Mouse (Mus musculus): Measurements from ENCODE around the gene Sap30. TPM values are rescaled to one million over a fixed set of nuclear protein-coding genes. Genes with fewer than 3 reads are reported as not detected.

Sap30 gene
- polyA plus RNA-seq, 1 experiment from 2014 or later: 48.6 TPM

GRCm38 (mm10) chr8:57488312-57488765, 679 bp upstream of the Sap30 start:
- H3K36me3 ChIP-seq (ENCODE audit: control insufficient read depth, insufficient read depth, low read length): no peaks in the 10 kb centered on the region
- 0 out of 2 replicates have a peak, but pooled peaks cover 6% of the 10 kb centered on the region for H3K4me1 ChIP-seq (ENCODE audit: control insufficient read depth, insufficient read depth, low read length)
- H3K9me3 ChIP-seq (replicated peaks; ENCODE audit: control insufficient read depth, low read length): no peaks in the 10 kb centered on the region
- H3K4me3 ChIP-seq (ENCODE audit: low read depth, low read length): peak overlapping the region; percentile 86
- ATAC-seq (replicated peaks; ENCODE audit: insufficient number of reproducible peaks, low FRiP score, low TSS enrichment): 0 out of 2 replicates have a peak, but pooled peaks have one; percentile 31
- H3K27me3 ChIP-seq (ENCODE audit: control insufficient read depth, insufficient read depth, low read length): no peaks in the 10 kb centered on the region
- peak overlapping the region; percentile 80 for H3K4me2 ChIP-seq
- peak overlapping the region; percentile 89 for H3K9ac ChIP-seq (ENCODE audit: low read depth, low read length)
- WGBS (ENCODE audit: insufficient replicate concordance): 1% methylated on average over 25 of the region's 25 CpGs
- peak overlapping the region; percentile 97 for H3K27ac ChIP-seq (ENCODE audit: low read depth, low read length)

- Histone ChIP-seq H3K4me1 (ENCODE audit: control insufficient read depth, insufficient read depth, low read length) (0 out of 2 replicates have a peak, but pooled peaks cover 6% of the 10 kb centered on the region), H3K9me3 (replicated peaks; ENCODE audit: control insufficient read depth, low read length) (no peaks in the 10 kb centered on the region), H3K27me3 (ENCODE audit: control insufficient read depth, insufficient read depth, low read length) (no peaks in the 10 kb centered on the region), H3K9ac (ENCODE audit: low read depth, low read length) (peak overlapping the region; percentile 94), H3K36me3 (ENCODE audit: control insufficient read depth, insufficient read depth, low read length) (peaks cover 6% of the 10 kb centered on the region), H3K4me2 (peak overlapping the region; percentile 77), H3K27ac (ENCODE audit: low read depth, low read length) (peak overlapping the region; percentile 97), H3K4me3 (ENCODE audit: low read depth, low read length) (peak overlapping the region; percentile 86)
- ATAC-seq (replicated peaks; ENCODE audit: insufficient number of reproducible peaks, low FRiP score, low TSS enrichment): peak; percentile 59
- under 1% methylated on average over 54 of the region's 54 CpGs for WGBS (ENCODE audit: insufficient replicate concordance)
Observed at GRCm38 (mm10) chr8:57486491-57487440, 894 bp downstream of the Sap30 start.

GRCm38 (mm10) chr8:57480606-57481005, 7.1 kb downstream of the Sap30 start:
- WGBS (ENCODE audit: insufficient replicate concordance): 84% methylated on average over 4 of the region's 4 CpGs
- ATAC-seq (replicated peaks; ENCODE audit: insufficient number of reproducible peaks, low FRiP score, low TSS enrichment): no peak
- Histone ChIP-seq H3K9me3 (replicated peaks; ENCODE audit: control insufficient read depth, low read length) (no peaks in the 10 kb centered on the region), H3K27me3 (ENCODE audit: control insufficient read depth, insufficient read depth, low read length) (no peaks in the 10 kb centered on the region), H3K36me3 (ENCODE audit: control insufficient read depth, insufficient read depth, low read length) (peaks cover 6% of the 10 kb centered on the region), H3K4me3 (ENCODE audit: low read depth, low read length) (no peak overlapping the region), H3K27ac (ENCODE audit: low read depth, low read length) (no peak overlapping the region), H3K9ac (ENCODE audit: low read depth, low read length) (no peak overlapping the region), H3K4me1 (ENCODE audit: control insufficient read depth, insufficient read depth, low read length) (0 out of 2 replicates have a peak, but pooled peaks cover 4% of the 10 kb centered on the region), H3K4me2 (no peak overlapping the region)

GRCm38 (mm10) chr8:57479700-57480099, 8.0 kb downstream of the Sap30 start:
- Histone ChIP-seq H3K36me3 (ENCODE audit: control insufficient read depth, insufficient read depth, low read length) (peaks cover 6% of the 10 kb centered on the region), H3K27ac (ENCODE audit: low read depth, low read length) (no peak overlapping the region), H3K9ac (ENCODE audit: low read depth, low read length) (no peak overlapping the region), H3K4me1 (ENCODE audit: control insufficient read depth, insufficient read depth, low read length) (no peaks in the 10 kb centered on the region), H3K4me2 (no peak overlapping the region), H3K9me3 (replicated peaks; ENCODE audit: control insufficient read depth, low read length) (no peaks in the 10 kb centered on the region), H3K27me3 (ENCODE audit: control insufficient read depth, insufficient read depth, low read length) (no peaks in the 10 kb centered on the region), H3K4me3 (ENCODE audit: low read depth, low read length) (no peak overlapping the region)
- no peak for ATAC-seq (replicated peaks; ENCODE audit: insufficient number of reproducible peaks, low FRiP score, low TSS enrichment)
- WGBS (ENCODE audit: insufficient replicate concordance): 86% methylated on average over 8 of the region's 8 CpGs

GRCm38 (mm10) chr8:57478406-57478805, 9.3 kb downstream of the Sap30 start:
- Histone ChIP-seq H3K4me2 (no peak overlapping the region), H3K36me3 (ENCODE audit: control insufficient read depth, insufficient read depth, low read length) (peaks cover 6% of the 10 kb centered on the region), H3K4me3 (ENCODE audit: low read depth, low read length) (no peak overlapping the region), H3K27me3 (ENCODE audit: control insufficient read depth, insufficient read depth, low read length) (no peaks in the 10 kb centered on the region), H3K9ac (ENCODE audit: low read depth, low read length) (no peak overlapping the region), H3K4me1 (ENCODE audit: control insufficient read depth, insufficient read depth, low read length) (no peaks in the 10 kb centered on the region), H3K9me3 (replicated peaks; ENCODE audit: control insufficient read depth, low read length) (no peaks in the 10 kb centered on the region), H3K27ac (ENCODE audit: low read depth, low read length) (no peak overlapping the region)
- no peak for ATAC-seq (replicated peaks; ENCODE audit: insufficient number of reproducible peaks, low FRiP score, low TSS enrichment)
- WGBS (ENCODE audit: insufficient replicate concordance): 62% methylated on average over 3 of the region's 3 CpGs

GRCm38 (mm10) chr8:57473751-57474150, 13.9 kb downstream of the Sap30 start:
- Histone ChIP-seq H3K36me3 (ENCODE audit: control insufficient read depth, insufficient read depth, low read length) (no peaks in the 10 kb centered on the region), H3K4me3 (ENCODE audit: low read depth, low read length) (no peak overlapping the region), H3K27ac (ENCODE audit: low read depth, low read length) (no peak overlapping the region), H3K4me1 (ENCODE audit: control insufficient read depth, insufficient read depth, low read length) (peaks cover 3% of the 10 kb centered on the region), H3K4me2 (no peak overlapping the region), H3K27me3 (ENCODE audit: control insufficient read depth, insufficient read depth, low read length) (no peaks in the 10 kb centered on the region), H3K9me3 (replicated peaks; ENCODE audit: control insufficient read depth, low read length) (no peaks in the 10 kb centered on the region), H3K9ac (ENCODE audit: low read depth, low read length) (no peak overlapping the region)
- ATAC-seq (replicated peaks; ENCODE audit: insufficient number of reproducible peaks, low FRiP score, low TSS enrichment): no peak
- WGBS (ENCODE audit: insufficient replicate concordance): 77% methylated on average over 6 of the region's 6 CpGs

- WGBS (ENCODE audit: insufficient replicate concordance): 88% methylated on average over 5 of the region's 5 CpGs
Observed at GRCm38 (mm10) chr8:57470863-57471262, 16.8 kb downstream of the Sap30 start.

GRCm38 (mm10) chr8:57468624-57469023, 19.0 kb downstream of the Sap30 start:
- no peaks in the 10 kb centered on the region for H3K36me3 ChIP-seq (ENCODE audit: control insufficient read depth, insufficient read depth, low read length)
- 19% methylated on average over 5 of the region's 5 CpGs for WGBS (ENCODE audit: insufficient replicate concordance)
- no peaks in the 10 kb centered on the region for H3K9me3 ChIP-seq (replicated peaks; ENCODE audit: control insufficient read depth, low read length)
- 0 out of 2 replicates have a peak overlapping the region, but pooled peaks have one; percentile 29 for H3K27ac ChIP-seq (ENCODE audit: low read depth, low read length)
- peaks cover 5% of the 10 kb centered on the region for H3K4me1 ChIP-seq (ENCODE audit: control insufficient read depth, insufficient read depth, low read length)
- H3K4me2 ChIP-seq: peak overlapping the region; percentile 11; the same call in 1 of the 2 replicates
- H3K4me3 ChIP-seq (ENCODE audit: low read depth, low read length): no peak overlapping the region
- H3K9ac ChIP-seq (ENCODE audit: low read depth, low read length): no peak overlapping the region
- H3K27me3 ChIP-seq (ENCODE audit: control insufficient read depth, insufficient read depth, low read length): no peaks in the 10 kb centered on the region
- peak; percentile 79 for ATAC-seq (replicated peaks; ENCODE audit: insufficient number of reproducible peaks, low FRiP score, low TSS enrichment)

More at GRCm38 (mm10) chr8:57470863-57471262, 16.8 kb downstream of the Sap30 start:
- Histone ChIP-seq H3K27ac (ENCODE audit: low read depth, low read length) (no peak overlapping the region), H3K4me3 (ENCODE audit: low read depth, low read length) (no peak overlapping the region), H3K4me1 (ENCODE audit: control insufficient read depth, insufficient read depth, low read length) (peaks cover 5% of the 10 kb centered on the region), H3K9me3 (replicated peaks; ENCODE audit: control insufficient read depth, low read length) (no peaks in the 10 kb centered on the region), H3K9ac (ENCODE audit: low read depth, low read length) (no peak overlapping the region), H3K36me3 (ENCODE audit: control insufficient read depth, insufficient read depth, low read length) (no peaks in the 10 kb centered on the region), H3K27me3 (ENCODE audit: control insufficient read depth, insufficient read depth, low read length) (no peaks in the 10 kb centered on the region), H3K4me2 (no peak overlapping the region)
- ATAC-seq (replicated peaks; ENCODE audit: insufficient number of reproducible peaks, low FRiP score, low TSS enrichment): no peak
